Mouse (Mus musculus): ENCODE measurements at regions not wholly inside any gene's neighbourhood (a gene's known extent, or its start where the extent isn't known, plus 50 kb on each side); places are given as distances from the start of the nearest gene placed in this dataset.

DNA sequence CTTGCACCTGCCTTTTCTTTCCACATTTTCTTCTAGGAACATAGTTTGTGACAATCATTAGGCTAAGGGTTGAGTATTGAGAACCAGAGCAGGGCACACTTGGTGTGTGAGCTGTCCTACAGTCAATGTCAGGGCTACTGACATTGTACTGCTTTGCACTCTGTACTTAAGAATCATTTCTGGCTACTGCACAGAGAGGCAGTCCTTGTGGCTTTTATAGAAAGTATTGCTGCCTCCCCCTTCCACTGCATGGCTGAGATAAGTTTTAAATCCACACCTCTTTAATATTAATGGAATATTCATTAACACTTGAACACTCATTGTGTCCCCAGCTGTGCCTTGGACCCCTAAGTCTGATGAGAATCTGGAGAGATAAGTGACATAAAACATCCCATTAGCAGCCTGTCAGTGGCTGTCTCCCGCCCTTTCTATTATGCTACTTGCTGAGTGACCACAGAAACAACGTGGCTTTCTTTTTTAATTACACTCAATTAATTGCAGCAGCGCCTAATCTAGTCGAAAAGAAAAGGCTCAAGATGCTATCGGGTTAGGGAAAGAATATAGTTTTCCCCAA lies 121.5 kb downstream of the Gm17728 start:
- H3K4me1 ChIP-seq (ENCODE audit: control insufficient read depth, insufficient read depth, low read length): no peaks in the 10 kb centered on the region
- no peaks in the 10 kb centered on the region for H3K27me3 ChIP-seq (ENCODE audit: control insufficient read depth, insufficient read depth, low read length)
- no peaks in the 10 kb centered on the region for H3K36me3 ChIP-seq (ENCODE audit: control insufficient read depth, insufficient read depth, low read length)
- no peak overlapping the region for H3K9ac ChIP-seq (ENCODE audit: low read depth, low read length)
- no peak for DNase-seq (ENCODE audit: extremely low read depth, low read depth, low spot score)
- TF ChIP-seq POLR2A (IDR thresholded peaks at IDR 0.05; ENCODE audit: extremely low read depth, insufficient read depth, low read length): no peak
- no peak for TF ChIP-seq CTCF (IDR thresholded peaks at IDR 0.05; ENCODE audit: low read depth, low read length)
- H3K27ac ChIP-seq (replicated peaks; ENCODE audit: insufficient read depth, low read depth, low read length): no peak overlapping the region
- no peak overlapping the region for H3K4me3 ChIP-seq (ENCODE audit: insufficient read depth, low read depth, low read length)
- no peaks in the 10 kb centered on the region for H3K79me2 ChIP-seq (ENCODE audit: control insufficient read depth, insufficient read depth, low read length)
- WGBS: 88% methylated on average over 5 of the region's 5 CpGs

DNA sequence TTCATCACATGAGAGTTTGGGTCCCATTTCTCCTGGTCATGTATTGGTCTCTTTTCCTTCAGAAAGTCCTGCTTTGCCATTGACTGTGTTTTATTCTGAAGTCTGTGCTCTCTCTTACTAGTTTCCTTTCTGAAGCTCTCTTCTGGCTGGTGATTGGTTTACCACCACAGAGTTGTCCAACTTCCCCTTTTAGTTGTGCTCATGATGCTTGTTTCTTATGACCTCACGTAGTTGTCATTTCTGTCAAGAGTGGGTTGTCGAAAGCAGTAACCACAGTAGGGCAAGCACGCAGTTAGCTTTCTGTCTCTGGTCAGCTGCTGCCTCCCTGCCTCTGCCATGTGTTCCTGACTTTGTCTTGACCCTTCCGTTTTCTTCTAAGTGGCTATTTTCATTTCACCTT lies 112.0 kb downstream of the Pabpc6 start:
- no peaks in the 10 kb centered on the region for H3K4me1 ChIP-seq (ENCODE audit: control insufficient read depth, insufficient read depth, low read length)
- H3K9ac ChIP-seq (ENCODE audit: low read depth, low read length): no peak overlapping the region
- H3K4me3 ChIP-seq (ENCODE audit: insufficient read depth, low read depth, low read length): no peak overlapping the region
- no peaks in the 10 kb centered on the region for H3K27me3 ChIP-seq (ENCODE audit: control insufficient read depth, insufficient read depth, low read length)
- no peak overlapping the region for H3K27ac ChIP-seq (replicated peaks; ENCODE audit: insufficient read depth, low read depth, low read length)
- WGBS: 78% methylated on average over 4 of the region's 4 CpGs
- TF ChIP-seq CTCF (IDR thresholded peaks at IDR 0.05; ENCODE audit: low read depth, low read length): no peak
- no peak for TF ChIP-seq POLR2A (IDR thresholded peaks at IDR 0.05; ENCODE audit: extremely low read depth, insufficient read depth, low read length)
- no peaks in the 10 kb centered on the region for H3K36me3 ChIP-seq (ENCODE audit: control insufficient read depth, insufficient read depth, low read length)
- no peaks in the 10 kb centered on the region for H3K79me2 ChIP-seq (ENCODE audit: control insufficient read depth, insufficient read depth, low read length)
- no peak for DNase-seq (ENCODE audit: extremely low read depth, low read depth, low spot score)

DNA sequence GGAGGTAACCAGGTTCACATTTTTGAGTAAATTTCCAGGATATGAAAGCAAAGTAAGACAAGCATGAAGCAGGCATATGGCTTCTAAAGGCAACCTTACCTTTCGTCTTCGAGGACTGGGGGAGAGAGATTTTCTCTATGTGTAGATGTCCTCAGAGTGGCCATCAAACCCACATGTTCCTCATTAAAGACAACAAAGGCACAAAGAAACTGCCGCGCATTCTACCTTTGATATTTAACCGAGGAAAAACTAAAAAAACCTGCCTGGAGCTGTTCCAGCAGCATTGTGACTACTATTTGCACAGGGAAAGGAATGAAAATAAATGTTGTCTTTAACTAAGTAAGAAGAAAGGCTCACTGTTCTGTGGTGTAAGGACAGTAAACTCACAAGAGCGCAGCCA lies 102.7 kb downstream of the Pabpc6 start:
- Histone ChIP-seq H3K36me3 (ENCODE audit: control insufficient read depth, insufficient read depth, low read length) (no peaks in the 10 kb centered on the region), H3K27ac (replicated peaks; ENCODE audit: insufficient read depth, low read depth, low read length) (no peak overlapping the region), H3K27me3 (ENCODE audit: control insufficient read depth, insufficient read depth, low read length) (no peaks in the 10 kb centered on the region), H3K79me2 (ENCODE audit: control insufficient read depth, insufficient read depth, low read length) (no peaks in the 10 kb centered on the region), H3K9ac (ENCODE audit: low read depth, low read length) (no peak overlapping the region), H3K4me1 (ENCODE audit: control insufficient read depth, insufficient read depth, low read length) (no peaks in the 10 kb centered on the region), H3K4me3 (ENCODE audit: insufficient read depth, low read depth, low read length) (no peak overlapping the region)
- WGBS: 73% methylated on average over 6 of the region's 6 CpGs
- TF ChIP-seq CTCF (IDR thresholded peaks at IDR 0.05; ENCODE audit: low read depth, low read length): no peak
- TF ChIP-seq POLR2A (IDR thresholded peaks at IDR 0.05; ENCODE audit: extremely low read depth, insufficient read depth, low read length): no peak
- no peak for DNase-seq (ENCODE audit: extremely low read depth, low read depth, low spot score)

DNA sequence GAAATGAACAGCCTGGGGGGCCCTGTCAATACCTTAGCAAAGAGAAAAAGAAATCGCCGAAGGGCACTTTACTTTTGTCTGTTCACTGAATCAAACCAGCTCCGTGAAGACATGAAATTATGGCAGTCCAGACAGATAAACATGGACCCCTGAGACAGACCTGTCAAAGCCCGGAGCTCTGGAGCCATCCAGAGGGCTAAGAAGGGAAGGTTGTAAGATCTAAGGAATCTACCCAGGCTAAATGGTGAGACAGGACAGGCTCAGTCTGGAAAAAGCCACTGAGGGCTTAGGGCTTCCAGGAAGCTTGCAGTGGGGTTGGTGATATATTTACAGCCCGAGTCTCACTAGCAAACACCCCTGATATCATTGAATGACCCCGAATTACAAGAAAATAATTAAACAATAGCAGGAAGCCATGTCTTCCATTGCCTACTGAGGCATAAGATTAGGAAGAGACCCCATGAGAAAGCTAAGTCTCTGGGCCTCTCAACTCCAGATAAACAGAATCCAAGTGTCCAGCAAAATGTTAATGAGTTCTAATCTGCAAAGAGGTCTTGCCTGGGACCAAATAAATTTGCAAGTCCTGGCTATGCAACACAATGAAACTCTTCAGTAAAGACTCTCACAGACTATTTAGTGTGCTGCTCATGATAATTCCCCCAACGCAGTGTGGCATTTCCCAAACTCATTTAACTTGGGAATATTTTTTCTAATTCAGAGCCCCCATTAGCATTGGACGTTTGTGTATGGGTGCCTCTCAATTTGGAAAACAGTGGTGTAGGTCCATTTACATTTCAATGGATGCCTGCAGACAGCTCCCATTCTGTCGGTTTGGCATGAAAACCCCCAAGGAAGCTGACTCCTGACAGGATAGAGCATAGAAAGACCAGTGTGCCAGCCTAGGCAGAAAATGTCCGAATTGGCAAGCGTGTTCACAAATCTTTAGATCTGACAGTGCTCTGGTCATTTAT lies 89.8 kb downstream of the Pabpc6 start:
- Histone ChIP-seq H3K36me3 (ENCODE audit: control insufficient read depth, insufficient read depth, low read length) (no peaks in the 10 kb centered on the region), H3K4me1 (ENCODE audit: control insufficient read depth, insufficient read depth, low read length) (no peaks in the 10 kb centered on the region), H3K9ac (ENCODE audit: low read depth, low read length) (no peak overlapping the region), H3K27ac (replicated peaks; ENCODE audit: insufficient read depth, low read depth, low read length) (no peak overlapping the region), H3K4me3 (ENCODE audit: insufficient read depth, low read depth, low read length) (no peak overlapping the region), H3K79me2 (ENCODE audit: control insufficient read depth, insufficient read depth, low read length) (no peaks in the 10 kb centered on the region), H3K27me3 (ENCODE audit: control insufficient read depth, insufficient read depth, low read length) (no peaks in the 10 kb centered on the region)
- DNase-seq (ENCODE audit: extremely low read depth, low read depth, low spot score): no peak
- 41% methylated on average over 11 of the region's 11 CpGs for WGBS
- no peak for TF ChIP-seq CTCF (IDR thresholded peaks at IDR 0.05; ENCODE audit: low read depth, low read length)
- no peak for TF ChIP-seq POLR2A (IDR thresholded peaks at IDR 0.05; ENCODE audit: extremely low read depth, insufficient read depth, low read length)

DNA sequence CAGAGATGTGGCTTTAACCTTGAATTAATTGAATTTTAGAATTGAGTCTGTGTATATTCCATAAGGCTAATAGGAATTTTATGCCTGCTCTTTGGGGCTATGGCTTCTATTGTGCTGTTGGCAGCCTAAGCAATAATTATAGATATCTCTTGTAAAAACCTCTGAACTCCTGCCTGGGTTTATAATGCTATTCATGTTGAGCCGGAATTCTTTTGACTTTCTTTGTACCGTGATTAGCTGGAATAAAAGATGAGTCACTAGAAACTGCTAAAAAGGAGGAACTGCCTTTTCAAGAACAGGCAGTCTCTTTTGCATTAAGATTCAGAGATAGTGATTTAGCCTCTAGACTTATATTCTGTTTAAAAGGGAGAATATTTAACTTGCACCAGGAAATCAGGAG lies 71.4 kb downstream of the Pabpc6 start:
- DNase-seq (ENCODE audit: extremely low read depth, low read depth, low spot score): no peak
- H3K4me3 ChIP-seq (ENCODE audit: insufficient read depth, low read depth, low read length): no peak overlapping the region
- no peaks in the 10 kb centered on the region for H3K27me3 ChIP-seq (ENCODE audit: control insufficient read depth, insufficient read depth, low read length)
- TF ChIP-seq POLR2A (IDR thresholded peaks at IDR 0.05; ENCODE audit: extremely low read depth, insufficient read depth, low read length): no peak
- TF ChIP-seq CTCF (IDR thresholded peaks at IDR 0.05; ENCODE audit: low read depth, low read length): no peak
- H3K36me3 ChIP-seq (ENCODE audit: control insufficient read depth, insufficient read depth, low read length): no peaks in the 10 kb centered on the region
- H3K79me2 ChIP-seq (ENCODE audit: control insufficient read depth, insufficient read depth, low read length): no peaks in the 10 kb centered on the region
- H3K27ac ChIP-seq (replicated peaks; ENCODE audit: insufficient read depth, low read depth, low read length): no peak overlapping the region
- H3K9ac ChIP-seq (ENCODE audit: low read depth, low read length): no peak overlapping the region
- H3K4me1 ChIP-seq (ENCODE audit: control insufficient read depth, insufficient read depth, low read length): no peaks in the 10 kb centered on the region
- WGBS: 82% methylated on average over 2 of the region's 2 CpGs

DNA sequence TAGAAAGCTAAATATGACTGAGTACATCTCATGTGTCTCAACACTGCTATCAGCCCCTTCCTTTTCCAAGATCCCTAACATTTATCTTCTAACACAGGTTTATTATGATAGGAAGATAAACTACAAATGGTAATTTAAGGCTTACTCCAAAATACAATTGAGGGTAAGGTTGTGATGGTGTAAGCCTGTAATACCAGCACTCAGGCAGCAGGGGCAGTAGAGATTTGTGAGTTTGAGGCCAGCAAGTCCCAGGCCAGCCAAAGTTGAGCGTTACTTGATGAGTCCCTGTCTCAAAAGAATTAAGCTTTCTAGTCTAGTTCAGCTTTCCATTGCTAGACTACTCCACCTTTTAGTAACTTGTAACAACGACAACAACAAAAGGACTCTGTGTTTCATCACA lies 69.1 kb downstream of the Pabpc6 start:
- H3K36me3 ChIP-seq (ENCODE audit: control insufficient read depth, insufficient read depth, low read length): no peaks in the 10 kb centered on the region
- no peak overlapping the region for H3K27ac ChIP-seq (replicated peaks; ENCODE audit: insufficient read depth, low read depth, low read length)

More for the DNA sequence above, 69.1 kb downstream of the Pabpc6 start:
- TF ChIP-seq CTCF (IDR thresholded peaks at IDR 0.05; ENCODE audit: low read depth, low read length) (peak; percentile 23; the same call in 1 of the 2 replicates), POLR2A (IDR thresholded peaks at IDR 0.05; ENCODE audit: extremely low read depth, insufficient read depth, low read length) (no peak)
- DNase-seq (ENCODE audit: extremely low read depth, low read depth, low spot score): no peak
- Histone ChIP-seq H3K27me3 (ENCODE audit: control insufficient read depth, insufficient read depth, low read length) (no peaks in the 10 kb centered on the region), H3K4me1 (ENCODE audit: control insufficient read depth, insufficient read depth, low read length) (no peaks in the 10 kb centered on the region), H3K79me2 (ENCODE audit: control insufficient read depth, insufficient read depth, low read length) (no peaks in the 10 kb centered on the region), H3K4me3 (ENCODE audit: insufficient read depth, low read depth, low read length) (no peak overlapping the region), H3K9ac (ENCODE audit: low read depth, low read length) (no peak overlapping the region)
- 79% methylated on average over 2 of the region's 2 CpGs for WGBS
